Mouse (Mus musculus) midbrain, embryonic 13.5 days (tissue): ENCODE measurements at regions not wholly inside any gene's neighbourhood (a gene's known extent, or its start where the extent isn't known, plus 50 kb on each side); places are given as distances from the start of the nearest gene placed in this dataset.
"Not testable (repeated sequence)": the region's sequence is repeated elsewhere in the genome, so short reads cannot be mapped to it uniquely, and the experiment has no call there.

Source experiments
- ATAC-seq: fragments of 200-750 bp; cut with Nextera tagmentation; 2 replicates; pipeline ENCODE4 v1.8.0; 2017; ENCODE audit warnings: mild to moderate bottlenecking, moderate TSS enrichment, moderate library complexity
- H3K27ac ChIP-seq: fragments of 300-500 bp; sonication (generic); 2 replicates; pipeline ENCODE4 v1.5.1; 2015; ENCODE audit warnings: inconsistent platforms, mild to moderate bottlenecking, moderate library complexity
- H3K27me3 ChIP-seq: fragments of 300-500 bp; sonication (generic); 2 replicates; pipeline ENCODE4 v1.6.1; 2015; ENCODE audit warnings: mild to moderate bottlenecking, inconsistent platforms
- H3K36me3 ChIP-seq: fragments of 300-500 bp; sonication (generic); 2 replicates; pipeline ENCODE4 v1.6.1; 2015; ENCODE audit warnings: mild to moderate bottlenecking, inconsistent platforms
- H3K4me1 ChIP-seq: fragments of 300-500 bp; sonication (generic); replicated peaks from 2 replicates; pipeline ENCODE4 v1.6.1; 2015; ENCODE audit warnings: inconsistent platforms
- H3K4me2 ChIP-seq: fragments of 300-500 bp; sonication (generic); replicated peaks from 2 replicates; pipeline ENCODE4 v1.6.1; 2015; ENCODE audit warnings: moderate library complexity, mild to moderate bottlenecking, inconsistent platforms
- H3K4me3 ChIP-seq: fragments of 300-500 bp; sonication (generic); replicated peaks from 2 replicates; pipeline ENCODE4 v1.5.1; 2015; ENCODE audit warnings: mild to moderate bottlenecking, inconsistent platforms
- H3K9ac ChIP-seq: fragments of 300-500 bp; sonication (generic); replicated peaks from 2 replicates; pipeline ENCODE4 v1.6.1; 2015; ENCODE audit warnings: mild to moderate bottlenecking, inconsistent platforms
- H3K9me3 ChIP-seq: fragments of 300-500 bp; sonication (generic); 2 replicates; pipeline ENCODE4 v1.6.1; 2016; ENCODE audit warnings: mild to moderate bottlenecking, inconsistent platforms
- WGBS: fragments of 180-500 bp; shearing (Covaris S2); methylation state at CpG from one replicate; pipeline ENCODE4 v1.1.7; 2015; 5-methylcytosine and 5-hydroxymethylcytosine counted together

GRCm38 (mm10) chr2:100569891-100570290 lies 1054.6 kb upstream of the Rag2 start:
- not testable (repeated sequence) for H3K36me3 ChIP-seq, H3K9ac ChIP-seq, H3K27me3 ChIP-seq, H3K27ac ChIP-seq, H3K4me2 ChIP-seq, ATAC-seq, H3K4me3 ChIP-seq, H3K4me1 ChIP-seq, H3K9me3 ChIP-seq
- no CpG with 5 or more reads among the region's 1 CpGs for WGBS

GRCm38 (mm10) chr2:100590643-100591042 lies 1033.9 kb upstream of the Rag2 start:
- H3K9ac ChIP-seq, H3K9me3 ChIP-seq, H3K4me2 ChIP-seq, H3K36me3 ChIP-seq, ATAC-seq, H3K27me3 ChIP-seq, H3K4me1 ChIP-seq, H3K4me3 ChIP-seq, H3K27ac ChIP-seq: not testable (repeated sequence)

GRCm38 (mm10) chr2:100626183-100626582 lies 998.3 kb upstream of the Rag2 start:
- not testable (repeated sequence) for H3K27me3 ChIP-seq, H3K4me2 ChIP-seq
- no CpG with 5 or more reads among the region's 1 CpGs for WGBS

GRCm38 (mm10) chr2:100652742-100653141 lies 971.8 kb upstream of the Rag2 start:
- not testable (repeated sequence) for H3K36me3 ChIP-seq, ATAC-seq, H3K27me3 ChIP-seq, H3K4me2 ChIP-seq, H3K4me1 ChIP-seq, H3K9ac ChIP-seq, H3K27ac ChIP-seq, H3K4me3 ChIP-seq, H3K9me3 ChIP-seq
- no CpG with 5 or more reads among the region's 3 CpGs for WGBS

More at GRCm38 (mm10) chr2:100626183-100626582, 998.3 kb upstream of the Rag2 start:
- not testable (repeated sequence) for H3K9ac ChIP-seq, ATAC-seq, H3K27ac ChIP-seq, H3K36me3 ChIP-seq, H3K4me3 ChIP-seq, H3K9me3 ChIP-seq, H3K4me1 ChIP-seq

- not testable (repeated sequence) for H3K9ac ChIP-seq, H3K4me1 ChIP-seq, H3K36me3 ChIP-seq, H3K27ac ChIP-seq, H3K4me2 ChIP-seq, ATAC-seq, H3K9me3 ChIP-seq, H3K4me3 ChIP-seq, H3K27me3 ChIP-seq
- WGBS: no CpG with 5 or more reads among the region's 1 CpGs
Measured at GRCm38 (mm10) chr2:100671384-100672039, 953.0 kb upstream of the Rag2 start.

- not testable (repeated sequence) for H3K4me3 ChIP-seq, H3K27ac ChIP-seq, H3K9me3 ChIP-seq, H3K36me3 ChIP-seq, H3K4me2 ChIP-seq, H3K9ac ChIP-seq, H3K27me3 ChIP-seq, H3K4me1 ChIP-seq, ATAC-seq
- WGBS: no CpG with 5 or more reads among the region's 1 CpGs
Measured at GRCm38 (mm10) chr2:100708395-100708794, 916.1 kb upstream of the Rag2 start.

- H3K4me3 ChIP-seq, H3K4me2 ChIP-seq, H3K4me1 ChIP-seq, H3K36me3 ChIP-seq, H3K27me3 ChIP-seq, H3K9me3 ChIP-seq, H3K27ac ChIP-seq, ATAC-seq, H3K9ac ChIP-seq: not testable (repeated sequence)
- WGBS: no CpG with 5 or more reads among the region's 1 CpGs
Measured at GRCm38 (mm10) chr2:100743294-100743693, 881.2 kb upstream of the Rag2 start.

GRCm38 (mm10) chr2:100755033-100755432 lies 869.5 kb upstream of the Rag2 start:
- ATAC-seq: not testable (repeated sequence)

GRCm38 (mm10) chr2:100785392-100785791 lies 839.1 kb upstream of the Rag2 start:
- no peak for ATAC-seq

More at GRCm38 (mm10) chr2:100755033-100755432, 869.5 kb upstream of the Rag2 start:
- not testable (repeated sequence) for H3K4me1 ChIP-seq, H3K4me3 ChIP-seq, H3K27me3 ChIP-seq, H3K36me3 ChIP-seq, H3K9ac ChIP-seq, H3K27ac ChIP-seq, H3K9me3 ChIP-seq, H3K4me2 ChIP-seq

GRCm38 (mm10) chr2:100795578-100795977 lies 828.9 kb upstream of the Rag2 start:
- Histone ChIP-seq H3K9me3 (no peaks in the 10 kb centered on the region), H3K36me3 (no peaks in the 10 kb centered on the region), H3K27me3 (no peaks in the 10 kb centered on the region), H3K4me1 (no peaks in the 10 kb centered on the region), H3K4me3 (no peak overlapping the region), H3K4me2 (no peak overlapping the region), H3K9ac (no peak overlapping the region), H3K27ac (no peak overlapping the region)
- 71% methylated on average over 2 of the region's 2 CpGs for WGBS
- 0 out of 2 replicates have a peak, but pooled peaks have one; percentile 11 for ATAC-seq

More at GRCm38 (mm10) chr2:100785392-100785791, 839.1 kb upstream of the Rag2 start:
- Histone ChIP-seq H3K9ac (no peak overlapping the region), H3K4me2 (no peak overlapping the region), H3K27ac (no peak overlapping the region), H3K27me3 (no peaks in the 10 kb centered on the region), H3K9me3 (no peaks in the 10 kb centered on the region), H3K36me3 (no peaks in the 10 kb centered on the region), H3K4me3 (no peak overlapping the region), H3K4me1 (no peaks in the 10 kb centered on the region)
- 59% methylated on average over 2 of the region's 2 CpGs for WGBS

- no peak overlapping the region for H3K9ac ChIP-seq
- no peak overlapping the region for H3K4me2 ChIP-seq
- WGBS: 73% methylated on average over 2 of the region's 2 CpGs
- no peak overlapping the region for H3K4me3 ChIP-seq
- no peak for ATAC-seq
- H3K4me1 ChIP-seq: no peaks in the 10 kb centered on the region
- H3K27ac ChIP-seq: no peak overlapping the region
- no peaks in the 10 kb centered on the region for H3K9me3 ChIP-seq
- no peaks in the 10 kb centered on the region for H3K36me3 ChIP-seq
- no peaks in the 10 kb centered on the region for H3K27me3 ChIP-seq
Measured at GRCm38 (mm10) chr2:100796830-100797229, 827.7 kb upstream of the Rag2 start.

GRCm38 (mm10) chr2:100797502-100797901 lies 827.0 kb upstream of the Rag2 start:
- no peak overlapping the region for H3K4me3 ChIP-seq
- no peak overlapping the region for H3K4me2 ChIP-seq
- no peaks in the 10 kb centered on the region for H3K36me3 ChIP-seq
- no peaks in the 10 kb centered on the region for H3K27me3 ChIP-seq
- H3K4me1 ChIP-seq: no peaks in the 10 kb centered on the region
- H3K9me3 ChIP-seq: no peaks in the 10 kb centered on the region
- H3K9ac ChIP-seq: no peak overlapping the region
- H3K27ac ChIP-seq: no peak overlapping the region
- no peak for ATAC-seq
- 94% methylated on average over 1 of the region's 1 CpGs for WGBS

GRCm38 (mm10) chr2:100812546-100812945 lies 812.0 kb upstream of the Rag2 start:
- no peak for ATAC-seq
- no peaks in the 10 kb centered on the region for H3K4me1 ChIP-seq
- no peaks in the 10 kb centered on the region for H3K36me3 ChIP-seq
- no peak overlapping the region for H3K4me3 ChIP-seq
- H3K4me2 ChIP-seq: no peak overlapping the region
- no peak overlapping the region for H3K9ac ChIP-seq
- no peaks in the 10 kb centered on the region for H3K27me3 ChIP-seq
- no peaks in the 10 kb centered on the region for H3K9me3 ChIP-seq
- H3K27ac ChIP-seq: no peak overlapping the region
- 75% methylated on average over 2 of the region's 2 CpGs for WGBS
